Mouse (Mus musculus): ENCODE data around the gene Il1b. TPM values are rescaled to one million over a fixed set of nuclear protein-coding genes. Genes with fewer than 3 reads are reported as not detected.

Il1b gene
- polyA plus RNA-seq, 1 experiment from 2014 or later = not detected

GRCm38 (mm10) chr2:129315831-129316230 is 55.1 kb downstream of the Il1b start:
- no peak overlapping the region for H3K4me3 ChIP-seq
- no peaks in the 10 kb centered on the region for H3K4me1 ChIP-seq
- H3K27ac ChIP-seq (replicated peaks) = no peak overlapping the region
- 61% methylated on average over 4 of the region's 4 CpGs for WGBS
- no peaks in the 10 kb centered on the region for H3K9me3 ChIP-seq
- H3K4me2 ChIP-seq = no peak overlapping the region
- no peak for ATAC-seq (ENCODE audit: extremely low read depth, insufficient number of reproducible peaks, low FRiP score, low TSS enrichment)
- no peak overlapping the region for H3K9ac ChIP-seq
- no peaks in the 10 kb centered on the region for H3K36me3 ChIP-seq
- H3K27me3 ChIP-seq (replicated peaks) = no peaks in the 10 kb centered on the region

- 76% methylated on average over 6 of the region's 6 CpGs for WGBS
- H3K9me3 ChIP-seq = no peaks in the 10 kb centered on the region
- H3K27me3 ChIP-seq (replicated peaks) = no peaks in the 10 kb centered on the region
- no peak overlapping the region for H3K4me2 ChIP-seq
- H3K4me1 ChIP-seq = no peaks in the 10 kb centered on the region
- no peaks in the 10 kb centered on the region for H3K36me3 ChIP-seq
- H3K9ac ChIP-seq = no peak overlapping the region
- H3K27ac ChIP-seq (replicated peaks) = no peak overlapping the region
- H3K4me3 ChIP-seq = no peak overlapping the region
- ATAC-seq (ENCODE audit: extremely low read depth, insufficient number of reproducible peaks, low FRiP score, low TSS enrichment) = no peak
These were observed 56.1 kb downstream of the Il1b start for GRCm38 (mm10) chr2:129314880-129315279.

Other genes with a start within 250 kb of the Il1b start
- 16.6 and 18.3 TPM in 2 replicates for gene Chchd5, start 241.4 kb downstream of the Il1b start, polyA plus RNA-seq (2015; fragmentation: Nextera tagmentation; extraction: Ambion mirVana)
- 24.9 and 29.9 TPM in 2 replicates for gene Slc20a1, start 172.4 kb downstream of the Il1b start, polyA plus RNA-seq (2015; fragmentation: Nextera tagmentation; extraction: Ambion mirVana)
- gene Ckap2l, start 73.9 kb downstream of the Il1b start, polyA plus RNA-seq (2015; fragmentation: Nextera tagmentation; extraction: Ambion mirVana) = 40.0 and 40.4 TPM in 2 replicates
- gene Il1a, start 61.2 kb downstream of the Il1b start, polyA plus RNA-seq (2015; fragmentation: Nextera tagmentation; extraction: Ambion mirVana) = 0.13 and 0.39 TPM in 2 replicates
- gene F830045P16Rik, start 165.5 kb upstream of the Il1b start, polyA plus RNA-seq (2015; fragmentation: Nextera tagmentation; extraction: Ambion mirVana) = not detected in 2 replicates
- 14.4 and 17.6 TPM in 2 replicates for gene Sirpa, start 221.7 kb upstream of the Il1b start, polyA plus RNA-seq (2015; fragmentation: Nextera tagmentation; extraction: Ambion mirVana)

All from heart, embryonic 13.5 days (tissue).